Mouse (Mus musculus): ENCODE data around the gene Olfr1359. TPM values are rescaled to one million over a fixed set of nuclear protein-coding genes. Genes with fewer than 3 reads are reported as not detected.
"Not testable (repeated sequence)": the region's sequence is repeated elsewhere in the genome, so short reads cannot be mapped to it uniquely, and the experiment has no call there.

Gene Olfr1359
- polyA plus RNA-seq (2016; fragmentation: Nextera tagmentation; extraction: Ambion mirVana) = not detected in 2 replicates

GRCm38 (mm10) chr13:21697811-21698210 lies at the start of gene Olfr1359:
Olfr1359 (plus strand) TSS chr13:21698111.
- no peak within 1 kb of the TSS for H3K9ac ChIP-seq
- H3K27ac ChIP-seq = no peak within 1 kb of the TSS
- ATAC-seq (ENCODE audit: insufficient number of reproducible peaks, insufficient read depth, low FRiP score, low TSS enrichment) = no peak
- H3K27me3 ChIP-seq = no peaks in the 10 kb centered on the region
- no peaks in the 10 kb centered on the region for H3K4me1 ChIP-seq
- no peak within 1 kb of the TSS for H3K4me3 ChIP-seq
- no peaks in the 10 kb centered on the region for H3K36me3 ChIP-seq
- H3K4me2 ChIP-seq (replicated peaks) = no peak within 1 kb of the TSS
- H3K9me3 ChIP-seq = no peaks in the 10 kb centered on the region

GRCm38 (mm10) chr13:21663286-21663685 lies 34.6 kb upstream of the Olfr1359 start, which contains the start of gene Olfr1361:
Olfr1361 (minus strand) TSS chr13:21663386.
- Histone ChIP-seq H3K9ac (no peak within 1 kb of the TSS), H3K36me3 (no peaks in the 10 kb centered on the region), H3K9me3 (no peaks in the 10 kb centered on the region), H3K4me3 (no peak within 1 kb of the TSS), H3K27ac (no peak within 1 kb of the TSS), H3K4me1 (no peaks in the 10 kb centered on the region), H3K27me3 (no peaks in the 10 kb centered on the region), H3K4me2 (replicated peaks) (no peak within 1 kb of the TSS)
- WGBS = 42% methylated on average over 2 of the region's 2 CpGs
- no peak for ATAC-seq (ENCODE audit: insufficient number of reproducible peaks, insufficient read depth, low FRiP score, low TSS enrichment)

GRCm38 (mm10) chr13:21677305-21677704 lies 20.6 kb upstream of the Olfr1359 start, which contains the start of gene Olfr1360:
Olfr1360 (minus strand) TSS chr13:21677405.
- no peaks in the 10 kb centered on the region for H3K9me3 ChIP-seq
- no peak within 1 kb of the TSS for H3K27ac ChIP-seq
- no peaks in the 10 kb centered on the region for H3K36me3 ChIP-seq
- no peak for ATAC-seq (ENCODE audit: insufficient number of reproducible peaks, insufficient read depth, low FRiP score, low TSS enrichment)
- no peaks in the 10 kb centered on the region for H3K27me3 ChIP-seq
- H3K4me1 ChIP-seq = no peaks in the 10 kb centered on the region
- H3K4me3 ChIP-seq = no peak within 1 kb of the TSS
- no peak within 1 kb of the TSS for H3K9ac ChIP-seq
- WGBS = 66% methylated on average over 2 of the region's 2 CpGs
- H3K4me2 ChIP-seq (replicated peaks) = no peak within 1 kb of the TSS

GRCm38 (mm10) chr13:21706669-21707068 lies 8.8 kb downstream of the Olfr1359 start:
- H3K9me3 ChIP-seq = no peaks in the 10 kb centered on the region
- no peak overlapping the region for H3K4me2 ChIP-seq (replicated peaks)
- no peak overlapping the region for H3K9ac ChIP-seq
- no peaks in the 10 kb centered on the region for H3K36me3 ChIP-seq
- H3K4me3 ChIP-seq = no peak overlapping the region
- no peak overlapping the region for H3K27ac ChIP-seq
- 77% methylated on average over 4 of the region's 4 CpGs for WGBS
- H3K4me1 ChIP-seq = no peaks in the 10 kb centered on the region
- no peaks in the 10 kb centered on the region for H3K27me3 ChIP-seq
- no peak for ATAC-seq (ENCODE audit: insufficient number of reproducible peaks, insufficient read depth, low FRiP score, low TSS enrichment)

GRCm38 (mm10) chr13:21710031-21710711 lies 12.3 kb downstream of the Olfr1359 start:
- no peaks in the 10 kb centered on the region for H3K36me3 ChIP-seq
- H3K4me1 ChIP-seq = peaks cover 4% of the 10 kb centered on the region; the same call in 1 of the 2 replicates
- peak; percentile 73 for ATAC-seq (ENCODE audit: insufficient number of reproducible peaks, insufficient read depth, low FRiP score, low TSS enrichment)
- peak overlapping the region; percentile 52 for H3K9ac ChIP-seq
- H3K27me3 ChIP-seq = no peaks in the 10 kb centered on the region
- peak overlapping the region; percentile 73 for H3K27ac ChIP-seq
- H3K9me3 ChIP-seq = no peaks in the 10 kb centered on the region
- under 1% methylated on average over 32 of the region's 32 CpGs for WGBS
- H3K4me3 ChIP-seq = peak overlapping the region; percentile 58
- peak overlapping the region; percentile 32 for H3K4me2 ChIP-seq (replicated peaks)

GRCm38 (mm10) chr13:21710821-21711525 lies 13.1 kb downstream of the Olfr1359 start:
- ATAC-seq (ENCODE audit: insufficient number of reproducible peaks, insufficient read depth, low FRiP score, low TSS enrichment) = 0 out of 2 replicates have a peak, but pooled peaks have one; percentile 54
- H3K27ac ChIP-seq = no peak overlapping the region
- H3K4me2 ChIP-seq (replicated peaks) = peak overlapping the region; percentile 53
- H3K9me3 ChIP-seq = no peaks in the 10 kb centered on the region
- peak overlapping the region; percentile 45 for H3K9ac ChIP-seq
- peak overlapping the region; percentile 43 for H3K4me3 ChIP-seq
- H3K27me3 ChIP-seq = no peaks in the 10 kb centered on the region
- H3K36me3 ChIP-seq = no peaks in the 10 kb centered on the region
- WGBS = 2% methylated on average over 22 of the region's 22 CpGs
- peaks cover 7% of the 10 kb centered on the region; the same call in 1 of the 2 replicates for H3K4me1 ChIP-seq

GRCm38 (mm10) chr13:21711698-21712097 lies 13.8 kb downstream of the Olfr1359 start:
- Histone ChIP-seq H3K4me3 (peak overlapping the region; percentile 43), H3K4me1 (peaks cover 7% of the 10 kb centered on the region; the same call in 1 of the 2 replicates), H3K9me3 (no peaks in the 10 kb centered on the region), H3K27me3 (no peaks in the 10 kb centered on the region), H3K27ac (no peak overlapping the region), H3K36me3 (no peaks in the 10 kb centered on the region), H3K4me2 (replicated peaks) (peak overlapping the region; percentile 53), H3K9ac (peak overlapping the region; percentile 45)
- WGBS = 34% methylated on average over 4 of the region's 4 CpGs
- no peak for ATAC-seq (ENCODE audit: insufficient number of reproducible peaks, insufficient read depth, low FRiP score, low TSS enrichment)

GRCm38 (mm10) chr13:21714725-21715124 lies 16.8 kb downstream of the Olfr1359 start:
- Histone ChIP-seq H3K4me3 (peak overlapping the region; percentile 49), H3K36me3 (no peaks in the 10 kb centered on the region), H3K9ac (peak overlapping the region; percentile 66), H3K9me3 (no peaks in the 10 kb centered on the region), H3K27ac (peak overlapping the region; percentile 98), H3K27me3 (no peaks in the 10 kb centered on the region), H3K4me2 (replicated peaks) (peak overlapping the region; percentile 85), H3K4me1 (peaks cover 18% of the 10 kb centered on the region; the same call in 1 of the 2 replicates)
- WGBS = under 1% methylated on average over 7 of the region's 7 CpGs
- ATAC-seq (ENCODE audit: insufficient number of reproducible peaks, insufficient read depth, low FRiP score, low TSS enrichment) = no peak

GRCm38 (mm10) chr13:21715131-21715863 lies 17.4 kb downstream of the Olfr1359 start:
- Histone ChIP-seq H3K27me3 (no peaks in the 10 kb centered on the region), H3K27ac (peak overlapping the region; percentile 98), H3K4me3 (peak overlapping the region; percentile 49), H3K9me3 (no peaks in the 10 kb centered on the region), H3K4me2 (replicated peaks) (peak overlapping the region; percentile 85), H3K9ac (peak overlapping the region; percentile 66), H3K4me1 (peaks cover 19% of the 10 kb centered on the region), H3K36me3 (no peaks in the 10 kb centered on the region)
- under 1% methylated on average over 22 of the region's 22 CpGs for WGBS
- ATAC-seq (ENCODE audit: insufficient number of reproducible peaks, insufficient read depth, low FRiP score, low TSS enrichment) = no peak

GRCm38 (mm10) chr13:21715864-21716539 lies 18.1 kb downstream of the Olfr1359 start, which contains the start of the genes Hist1h2bl and Hist1h2ai:
Hist1h2bl (minus strand) TSS chr13:21716143.
Hist1h2ai (plus strand) TSS chr13:21716422.
- Histone ChIP-seq H3K4me1 (peaks cover 25% of the 10 kb centered on the region), H3K27ac (peak within 1 kb of the TSS; percentile 98), H3K4me3 (peak within 1 kb of the TSS; percentile 49), H3K4me2 (replicated peaks) (peak within 1 kb of the TSS; percentile 85), H3K9ac (peak within 1 kb of the TSS; percentile 66)
- WGBS = under 1% methylated on average over 34 of the region's 50 CpGs
- H3K9me3 ChIP-seq, H3K36me3 ChIP-seq, H3K27me3 ChIP-seq: not testable (repeated sequence)
- ATAC-seq (ENCODE audit: insufficient number of reproducible peaks, insufficient read depth, low FRiP score, low TSS enrichment) = peak; percentile 89

Data from embryonic facial prominence, embryonic 12.5 days (tissue).